Mouse (Mus musculus): ENCODE measurements around the gene Psmd9.

DNA sequence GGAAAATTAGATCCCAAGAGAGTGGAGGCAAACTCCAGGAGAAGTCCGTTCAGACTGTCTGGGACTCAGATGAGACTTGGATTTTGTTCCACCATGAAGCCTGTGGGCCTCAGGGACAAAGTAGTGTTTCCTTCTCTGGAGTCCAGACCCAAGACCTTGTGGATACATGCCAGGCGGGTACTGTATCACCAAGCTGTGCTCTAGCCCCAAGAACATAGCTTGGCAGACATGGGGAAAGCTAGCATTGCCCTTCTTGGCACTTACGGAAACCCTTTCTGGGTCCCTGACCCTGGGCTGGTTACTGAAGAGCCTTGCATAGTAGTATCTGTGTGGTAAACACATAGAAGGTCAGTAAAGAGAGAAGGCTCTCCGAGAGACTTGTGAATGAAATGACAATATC, 9.8 kb upstream of the Psmd9 start:
- TF ChIP-seq POLR2AphosphoS5 (IDR thresholded peaks at IDR 0.05; ENCODE audit: insufficient replicate concordance, low read depth, low read length) = no peak
- TF ChIP-seq CTCF (IDR thresholded peaks at IDR 0.05; ENCODE audit: low read depth, low read length) = no peak
- no peak for TF ChIP-seq GATA1 (IDR thresholded peaks at IDR 0.05; ENCODE audit: borderline replicate concordance, low read length)
- TF ChIP-seq GATA2 (IDR thresholded peaks at IDR 0.05; ENCODE audit: borderline replicate concordance, low read depth, low read length) = no peak
